Mouse (Mus musculus) bone marrow, adult 2 months (tissue): Measurements from ENCODE around the gene Ssrp1. TPM values are rescaled to one million over a fixed set of nuclear protein-coding genes. Genes with fewer than 3 reads are reported as not detected.

Experiments used
- H3K27ac ChIP-seq: fragments of 200-500 bp; 2 replicates; pipeline ENCODE4 v1.5.1; 2012; ENCODE audit warnings: low read depth, mild to moderate bottlenecking, control low read depth, inconsistent platforms, low read length; ENCODE audit not compliant: control insufficient read depth, poor library complexity, insufficient read depth
- H3K4me1 ChIP-seq: fragments of 200-500 bp; 2 replicates; pipeline ENCODE4 v1.6.1; 2011; ENCODE audit warnings: low read length; ENCODE audit not compliant: control insufficient read depth, insufficient read depth
- H3K4me3 ChIP-seq: fragments of 200-500 bp; replicated peaks from 2 replicates; pipeline ENCODE3; 2011; ENCODE audit warnings: mild to moderate bottlenecking, low read depth, low read length, control low read depth; ENCODE audit not compliant: control insufficient read depth
- CTCF ChIP-seq: fragments of 200-500 bp; IDR thresholded peaks from 2 replicates; pipeline ENCODE4 v1.5.1; 2011; ENCODE audit warnings: low read length, control low read depth; ENCODE audit not compliant: control insufficient read depth, insufficient read depth
- POLR2A ChIP-seq: fragments of 200-500 bp; IDR thresholded peaks from 2 replicates; pipeline ENCODE4 v1.6.1; 2011; ENCODE audit warnings: low read depth, mild to moderate bottlenecking, control low read depth, low read length, borderline replicate concordance; ENCODE audit not compliant: control insufficient read depth
- WGBS: fragments of 180-500 bp; shearing (Covaris S2); methylation state at CpG from one replicate; pipeline ENCODE4 v1.1.7; 2018; 5-methylcytosine and 5-hydroxymethylcytosine counted together
- polyA plus RNA-seq: library from polyadenylated mRNA; stranded (reverse); fragments of >200 nt; gene quantifications from 2 replicates; pipeline ENCODE4 v1.2.4, GENCODE M21; 2011; ENCODE audit warnings: low replicate concordance; ENCODE audit not compliant: missing spikeins, insufficient read depth, insufficient read length

Gene Ssrp1
- polyA plus RNA-seq: 140 and 170 TPM in 2 replicates

GRCm38 (mm10) chr2:85037047-85038026 lies at the start of gene Ssrp1, which contains the start of gene P2rx3:
Ssrp1 (plus strand) TSS chr2:85037234.
P2rx3 (minus strand) TSS chr2:85037462.
- Histone ChIP-seq H3K4me3 (peak within 1 kb of the TSS; percentile 95), H3K4me1 (peaks cover 2% of the 10 kb centered on the region; the same call in 1 of the 2 replicates), H3K27ac (peak within 1 kb of the TSS; percentile 74)
- under 1% methylated on average over 64 of the region's 66 CpGs for WGBS
- TF ChIP-seq POLR2A (peak; percentile 76), CTCF (peak; percentile 6; the same call in 1 of the 2 replicates)

- H3K4me3 ChIP-seq: no peak within 1 kb of the TSS
- no peak for TF ChIP-seq POLR2A
- H3K4me1 ChIP-seq: no peaks in the 10 kb centered on the region; the same call in 1 of the 2 replicates
- WGBS: 0% methylated on average over 1 of the region's 1 CpGs
- 0 out of 2 replicates have a peak within 1 kb of the TSS, but pooled peaks have one; percentile 2 for H3K27ac ChIP-seq
These were observed 49.1 kb upstream of the Ssrp1 start, which contains the start of gene Prg3 for GRCm38 (mm10) chr2:84987930-84988329. Prg3 (plus strand) TSS chr2:84988215.

GRCm38 (mm10) chr2:84996376-84996775 lies 40.7 kb upstream of the Ssrp1 start:
- 39% methylated on average over 2 of the region's 2 CpGs for WGBS
- Histone ChIP-seq H3K27ac (no peak overlapping the region), H3K4me1 (peaks cover 2% of the 10 kb centered on the region), H3K4me3 (no peak overlapping the region)
- no peak for TF ChIP-seq POLR2A

GRCm38 (mm10) chr2:84999486-85000181 lies 37.4 kb upstream of the Ssrp1 start:
- no peak for TF ChIP-seq CTCF
- TF ChIP-seq POLR2A: no peak
- H3K27ac ChIP-seq: peak overlapping the region; percentile 42; the same call in 1 of the 2 replicates

GRCm38 (mm10) chr2:85001497-85001896 lies 35.5 kb upstream of the Ssrp1 start:
- Histone ChIP-seq H3K27ac (no peak overlapping the region), H3K4me3 (no peak overlapping the region), H3K4me1 (peaks cover 2% of the 10 kb centered on the region)
- TF ChIP-seq POLR2A (no peak), CTCF (no peak)
- 82% methylated on average over 13 of the region's 13 CpGs for WGBS

More at GRCm38 (mm10) chr2:84999486-85000181, 37.4 kb upstream of the Ssrp1 start:
- 42% methylated on average over 3 of the region's 3 CpGs for WGBS
- no peak overlapping the region for H3K4me3 ChIP-seq
- peaks cover 2% of the 10 kb centered on the region for H3K4me1 ChIP-seq

- WGBS: 92% methylated on average over 8 of the region's 8 CpGs
- Histone ChIP-seq H3K4me3 (no peak overlapping the region), H3K4me1 (peaks cover 2% of the 10 kb centered on the region), H3K27ac (no peak overlapping the region)
- TF ChIP-seq CTCF (no peak), POLR2A (no peak)
These were observed 34.5 kb upstream of the Ssrp1 start for GRCm38 (mm10) chr2:85002575-85002974.

GRCm38 (mm10) chr2:85004341-85004740 lies 32.7 kb upstream of the Ssrp1 start:
- Histone ChIP-seq H3K4me3 (no peak overlapping the region), H3K27ac (no peak overlapping the region), H3K4me1 (peaks cover 2% of the 10 kb centered on the region)
- WGBS: 81% methylated on average over 4 of the region's 4 CpGs
- TF ChIP-seq CTCF (no peak), POLR2A (no peak)

- TF ChIP-seq POLR2A (no peak), CTCF (no peak)
- H3K4me3 ChIP-seq: no peak overlapping the region
- 91% methylated on average over 7 of the region's 7 CpGs for WGBS
These were observed 30.4 kb upstream of the Ssrp1 start for GRCm38 (mm10) chr2:85006600-85006999.

More at GRCm38 (mm10) chr2:85006600-85006999, 30.4 kb upstream of the Ssrp1 start:
- no peaks in the 10 kb centered on the region for H3K4me1 ChIP-seq
- no peak overlapping the region for H3K27ac ChIP-seq
